Mouse (Mus musculus) hindbrain, embryonic 16.5 days (tissue): ENCODE data around the gene Pcdh15. TPM values are rescaled to one million over a fixed set of nuclear protein-coding genes. Genes with fewer than 3 reads are reported as not detected.

ENCODE experiments used
- ATAC-seq: fragments of 200-750 bp; cut with Nextera tagmentation; 2 replicates; pipeline ENCODE4 v1.8.0; 2017; ENCODE audit warnings: moderate TSS enrichment, moderate library complexity
- H3K27ac ChIP-seq: fragments of 300-500 bp; sonication (generic); 2 replicates; pipeline ENCODE4 v1.5.1; 2014; ENCODE audit warnings: low read depth, mild to moderate bottlenecking, control low read depth, low read length, moderate library complexity
- H3K27me3 ChIP-seq: fragments of 300-500 bp; sonication (generic); replicated peaks from 2 replicates; pipeline ENCODE4 v1.6.1; 2014; ENCODE audit warnings: low read length; ENCODE audit not compliant: control insufficient read depth, insufficient read depth
- H3K36me3 ChIP-seq: fragments of 300-500 bp; sonication (generic); 2 replicates; pipeline ENCODE4 v1.6.1; 2014; ENCODE audit warnings: mild to moderate bottlenecking, low read length, moderate library complexity, mixed read lengths; ENCODE audit not compliant: control insufficient read depth, insufficient read depth
- H3K4me1 ChIP-seq: fragments of 300-500 bp; sonication (generic); 2 replicates; pipeline ENCODE4 v1.6.1; 2014; ENCODE audit warnings: low read depth, low read length; ENCODE audit not compliant: control insufficient read depth, insufficient read depth
- H3K4me2 ChIP-seq: fragments of 300-500 bp; sonication (generic); 2 replicates; pipeline ENCODE4 v1.6.1; 2014; ENCODE audit warnings: mild to moderate bottlenecking, low read length, control low read depth, moderate library complexity
- H3K4me3 ChIP-seq: fragments of 300-500 bp; sonication (generic); 2 replicates; pipeline ENCODE4 v1.5.1; 2014; ENCODE audit warnings: mild to moderate bottlenecking, low read length, control low read depth, moderate library complexity
- H3K9ac ChIP-seq: fragments of 300-500 bp; sonication (generic); 2 replicates; pipeline ENCODE4 v1.6.1; 2014; ENCODE audit warnings: low read depth, mild to moderate bottlenecking, control low read depth, low read length, moderate library complexity
- H3K9me3 ChIP-seq: fragments of 300-500 bp; sonication (generic); 2 replicates; pipeline ENCODE4 v1.6.1; 2014; ENCODE audit warnings: mild to moderate bottlenecking, low read length, moderate library complexity; ENCODE audit not compliant: control insufficient read depth
- WGBS: fragments of 180-500 bp; shearing (Covaris S2); extraction: QIAGEN DNeasy Blood & Tissue Kit; methylation state at CpG from one replicate; pipeline ENCODE4 v1.1.7; 2014; 5-methylcytosine and 5-hydroxymethylcytosine counted together
- polyA plus RNA-seq: library from polyadenylated mRNA; unstranded; fragments of >200 nt; fragmentation: Nextera tagmentation; extraction: Ambion mirVana; gene quantifications from 2 replicates; pipeline ENCODE4 v1.2.1, GENCODE M21; 2015

Gene Pcdh15
- polyA plus RNA-seq, 1 experiment from 2014 or later, result 14.3 TPM

DNA sequence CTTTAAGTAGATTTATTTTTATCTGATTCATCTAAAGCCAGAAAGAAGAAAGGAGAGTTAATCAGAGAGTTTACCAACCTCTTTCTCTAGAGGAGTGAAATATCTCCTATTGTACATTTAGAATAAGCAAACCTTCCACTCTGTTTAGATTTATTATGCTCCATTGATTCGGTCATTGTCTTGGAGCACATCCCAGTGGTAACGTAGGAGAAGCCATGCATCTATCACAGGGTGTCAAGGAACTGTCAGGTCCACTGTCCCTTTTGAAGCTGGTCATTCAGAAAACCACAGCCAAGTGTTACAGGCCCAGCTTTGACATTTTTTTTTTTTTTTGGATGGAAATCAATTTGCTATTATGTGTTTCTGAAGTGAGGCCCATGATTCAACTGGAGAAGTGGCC, 384.9 kb downstream of the Pcdh15 start:
- Histone ChIP-seq H3K9me3 (no peaks in the 10 kb centered on the region), H3K27ac (no peak overlapping the region), H3K4me3 (no peak overlapping the region), H3K27me3 (no peaks in the 10 kb centered on the region), H3K9ac (no peak overlapping the region), H3K36me3 (no peaks in the 10 kb centered on the region), H3K4me1 (no peaks in the 10 kb centered on the region), H3K4me2 (no peak overlapping the region)
- 31% methylated on average over 2 of the region's 2 CpGs for WGBS
- ATAC-seq, result no peak

- Histone ChIP-seq H3K27ac (no peak overlapping the region), H3K27me3 (no peaks in the 10 kb centered on the region), H3K36me3 (no peaks in the 10 kb centered on the region), H3K4me3 (no peak overlapping the region), H3K4me1 (no peaks in the 10 kb centered on the region), H3K4me2 (no peak overlapping the region), H3K9me3 (no peaks in the 10 kb centered on the region), H3K9ac (no peak overlapping the region)
- WGBS, result 64% methylated on average over 5 of the region's 5 CpGs
- ATAC-seq, result no peak
These were observed 392.5 kb downstream of the Pcdh15 start for GRCm38 (mm10) chr10:73491654-73492053.

GRCm38 (mm10) chr10:73514846-73515245, 415.7 kb downstream of the Pcdh15 start:
- Histone ChIP-seq H3K9ac (no peak overlapping the region), H3K4me2 (no peak overlapping the region), H3K36me3 (no peaks in the 10 kb centered on the region), H3K27me3 (no peaks in the 10 kb centered on the region), H3K9me3 (no peaks in the 10 kb centered on the region), H3K4me1 (no peaks in the 10 kb centered on the region), H3K4me3 (no peak overlapping the region), H3K27ac (no peak overlapping the region)
- WGBS, result 88% methylated on average over 3 of the region's 3 CpGs
- ATAC-seq, result no peak

DNA sequence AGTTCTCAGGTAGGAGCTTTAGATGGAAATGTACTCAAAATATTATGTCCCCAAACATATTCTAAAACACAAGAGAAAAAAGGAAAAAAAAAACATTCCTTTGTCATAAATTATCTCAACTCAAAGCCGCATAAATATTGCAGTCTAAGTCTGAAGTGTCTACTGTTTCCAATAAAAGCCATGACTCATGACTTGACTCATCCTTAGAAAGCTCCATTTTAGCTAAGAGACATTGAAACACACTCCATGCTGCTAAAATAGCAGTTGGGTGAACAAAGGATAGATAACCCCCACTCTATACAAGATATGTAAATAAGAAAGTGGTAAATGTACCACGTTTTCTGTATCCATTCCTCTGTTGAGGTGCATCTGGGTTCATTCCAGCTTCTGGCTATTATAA, 416.6 kb downstream of the Pcdh15 start:
- Histone ChIP-seq H3K9ac (no peak overlapping the region), H3K27me3 (no peaks in the 10 kb centered on the region), H3K4me2 (no peak overlapping the region), H3K9me3 (no peaks in the 10 kb centered on the region), H3K4me1 (no peaks in the 10 kb centered on the region), H3K27ac (no peak overlapping the region), H3K4me3 (no peak overlapping the region), H3K36me3 (no peaks in the 10 kb centered on the region)
- no peak for ATAC-seq
- WGBS, result 72% methylated on average over 2 of the region's 2 CpGs

- no peak overlapping the region for H3K9ac ChIP-seq
- no peaks in the 10 kb centered on the region for H3K27me3 ChIP-seq
- 88% methylated on average over 3 of the region's 3 CpGs for WGBS
- no peak overlapping the region for H3K4me3 ChIP-seq
- H3K4me2 ChIP-seq, result no peak overlapping the region
- no peak overlapping the region for H3K27ac ChIP-seq
- H3K9me3 ChIP-seq, result no peaks in the 10 kb centered on the region
- H3K36me3 ChIP-seq, result no peaks in the 10 kb centered on the region
- no peak for ATAC-seq
- H3K4me1 ChIP-seq, result no peaks in the 10 kb centered on the region
These were observed 420.3 kb downstream of the Pcdh15 start for GRCm38 (mm10) chr10:73519438-73519837.

GRCm38 (mm10) chr10:73552831-73553230, 453.7 kb downstream of the Pcdh15 start:
- WGBS, result 94% methylated on average over 10 of the region's 10 CpGs
- Histone ChIP-seq H3K27me3 (no peaks in the 10 kb centered on the region), H3K9ac (no peak overlapping the region), H3K9me3 (no peaks in the 10 kb centered on the region; the same call in 1 of the 2 replicates), H3K4me1 (no peaks in the 10 kb centered on the region), H3K4me2 (no peak overlapping the region), H3K27ac (no peak overlapping the region), H3K4me3 (no peak overlapping the region), H3K36me3 (no peaks in the 10 kb centered on the region)
- ATAC-seq, result no peak

GRCm38 (mm10) chr10:73564216-73564615, 465.1 kb downstream of the Pcdh15 start:
- ATAC-seq, result no peak
- no peak overlapping the region for H3K4me2 ChIP-seq
- H3K27ac ChIP-seq, result no peak overlapping the region
- WGBS, result 73% methylated on average over 7 of the region's 7 CpGs
- no peaks in the 10 kb centered on the region for H3K36me3 ChIP-seq
- H3K4me3 ChIP-seq, result no peak overlapping the region
- H3K4me1 ChIP-seq, result no peaks in the 10 kb centered on the region
- H3K9ac ChIP-seq, result no peak overlapping the region
- no peaks in the 10 kb centered on the region for H3K27me3 ChIP-seq
- H3K9me3 ChIP-seq, result no peaks in the 10 kb centered on the region

DNA sequence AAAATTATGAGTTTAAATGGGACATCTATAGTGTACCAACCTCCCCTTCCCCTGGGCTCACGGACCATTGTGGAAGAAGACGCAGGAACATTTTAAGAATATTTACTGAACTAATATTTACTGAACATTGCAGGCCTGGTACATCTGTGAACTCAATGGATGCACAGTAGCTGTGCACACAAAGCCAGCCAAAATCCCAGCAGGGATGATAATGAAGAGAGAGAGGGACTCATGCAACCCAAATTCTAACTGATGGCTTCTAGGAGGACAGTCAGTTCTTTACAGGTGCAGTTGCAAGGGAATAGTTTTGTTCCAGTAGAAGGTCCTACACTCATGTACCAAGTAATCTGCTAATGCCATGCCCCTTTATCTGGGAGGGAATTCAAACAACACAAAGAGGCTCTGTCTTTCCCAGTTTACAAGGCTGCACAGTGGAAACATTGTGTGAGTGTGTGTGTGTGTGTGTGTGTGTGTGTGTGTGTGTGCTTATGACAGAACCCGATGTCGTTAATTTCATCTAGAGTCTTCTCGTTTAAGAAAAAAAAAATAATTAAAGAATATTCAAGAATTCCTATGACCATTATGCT, 475.7 kb downstream of the Pcdh15 start:
- H3K27me3 ChIP-seq, result no peaks in the 10 kb centered on the region
- no peaks in the 10 kb centered on the region for H3K9me3 ChIP-seq
- no peaks in the 10 kb centered on the region for H3K36me3 ChIP-seq
- no peak for ATAC-seq
- no peak overlapping the region for H3K4me2 ChIP-seq
- no peak overlapping the region for H3K27ac ChIP-seq
- WGBS, result 88% methylated on average over 5 of the region's 5 CpGs
- no peak overlapping the region for H3K9ac ChIP-seq
- H3K4me3 ChIP-seq, result no peak overlapping the region
- H3K4me1 ChIP-seq, result no peaks in the 10 kb centered on the region

DNA sequence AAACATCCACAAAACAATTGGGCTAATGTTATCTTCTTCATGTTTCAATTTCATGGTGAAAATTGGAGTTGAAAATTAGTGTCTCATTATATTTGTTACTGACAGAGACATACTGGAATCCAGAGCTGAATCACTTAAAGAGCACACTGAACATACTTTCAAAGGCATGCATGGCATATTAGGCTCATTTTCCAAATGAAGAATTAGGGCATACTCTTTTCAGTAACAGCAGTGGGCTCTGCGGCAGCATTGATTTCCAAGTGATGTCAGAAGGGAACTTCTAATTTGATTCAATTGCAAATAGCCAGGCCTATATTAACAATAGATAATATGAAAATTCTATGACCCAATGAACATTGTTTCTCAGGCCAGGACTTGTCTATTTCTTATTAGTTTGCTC, 568.4 kb downstream of the Pcdh15 start:
- Histone ChIP-seq H3K9ac (no peak overlapping the region), H3K27ac (no peak overlapping the region), H3K27me3 (no peaks in the 10 kb centered on the region), H3K36me3 (no peaks in the 10 kb centered on the region), H3K4me3 (no peak overlapping the region), H3K9me3 (no peaks in the 10 kb centered on the region), H3K4me1 (no peaks in the 10 kb centered on the region), H3K4me2 (no peak overlapping the region)
- no peak for ATAC-seq
- whole genome bisulfite sequencing, result 44% methylated on average over 1 of the region's 1 CpGs
